15 mouse cellular contexts compared by ENCODE assay signal in genomic region chr4:33893841-33894240, GRCm38 (mm10). TPM values are rescaled to one million over a fixed set of nuclear protein-coding genes. Genes with fewer than 3 reads are reported as not detected.
A peak's percentile ranks its signal among the peaks of the same experiment; 100 is the strongest.
DNase-seq lines count a peak whose midpoint lies in the region; ATAC-seq lines count a peak whose summit lies in the region.
"Had no signal": no experiment of that assay in that cellular context is flagged by ENCODE, and none has a peak within 500 bp of the region (broad histone marks: within the 10 kb centered on the region; RNA-seq: fewer than 3 reads in every experiment).

No protein-coding gene starts in this region.

- H3K4me2 ChIP-seq in forebrain, embryonic 14.5 days (ENCODE audit: low read length): no peak overlapping the region
- no peak overlapping the region for H3K4me2 ChIP-seq in kidney, embryonic 16.5 days (replicated peaks; ENCODE audit: low read depth, low read length)
- H3K4me2 ChIP-seq: neural tube, embryonic 13.5 days had no signal

- peak; percentile 48; the same call in 1 of the 2 replicates for ATAC-seq in forebrain, embryonic 14.5 days
- ATAC-seq in kidney, embryonic 16.5 days (ENCODE audit: low FRiP score, low TSS enrichment): no peak
- ATAC-seq: hindbrain, embryonic 16.5 days had no signal

- 67% methylated on average over 7 of the region's 7 CpGs for WGBS in forebrain, embryonic 14.5 days
- WGBS in forebrain, embryonic 10.5 days: 91% methylated on average over 7 of the region's 7 CpGs
- 60% methylated on average over 7 of the region's 7 CpGs for WGBS in kidney, embryonic 16.5 days

- H3K27ac ChIP-seq in forebrain, embryonic 14.5 days (ENCODE audit: low read depth, low read length): no peak overlapping the region
- H3K27ac ChIP-seq in forebrain, embryonic 10.5 days: no peak overlapping the region
- no peak overlapping the region for H3K27ac ChIP-seq in kidney, embryonic 16.5 days (ENCODE audit: low read length)
- H3K27ac ChIP-seq: heart, embryonic 10.5 days; midbrain, embryonic 10.5 days; neural tube, embryonic 13.5 days had no signal

- no peaks in the 10 kb centered on the region for H3K9me3 ChIP-seq in forebrain, embryonic 14.5 days (replicated peaks; ENCODE audit: control insufficient read depth, low read length)
- no peaks in the 10 kb centered on the region for H3K9me3 ChIP-seq in forebrain, embryonic 10.5 days
- H3K9me3 ChIP-seq in kidney, embryonic 16.5 days (ENCODE audit: low read length): no peaks in the 10 kb centered on the region
- H3K9me3 ChIP-seq: heart, embryonic 10.5 days; midbrain, embryonic 10.5 days; neural tube, embryonic 13.5 days had no signal

- H3K9ac ChIP-seq in forebrain, embryonic 14.5 days (ENCODE audit: low read length): no peak overlapping the region
- no peak overlapping the region for H3K9ac ChIP-seq in kidney, embryonic 16.5 days (replicated peaks; ENCODE audit: low read length)
- H3K9ac ChIP-seq: neural tube, embryonic 13.5 days had no signal

- no peaks in the 10 kb centered on the region for H3K36me3 ChIP-seq in forebrain, embryonic 14.5 days (ENCODE audit: control insufficient read depth, insufficient read depth, low read length)
- no peaks in the 10 kb centered on the region for H3K36me3 ChIP-seq in forebrain, embryonic 10.5 days (replicated peaks)
- no peaks in the 10 kb centered on the region for H3K36me3 ChIP-seq in kidney, embryonic 16.5 days (ENCODE audit: insufficient read depth, low read length)
- H3K36me3 ChIP-seq: heart, embryonic 10.5 days; midbrain, embryonic 10.5 days; neural tube, embryonic 13.5 days had no signal

- H3K4me1 ChIP-seq in forebrain, embryonic 14.5 days (ENCODE audit: control insufficient read depth, insufficient read depth, low read length): no peaks in the 10 kb centered on the region
- no peaks in the 10 kb centered on the region for H3K4me1 ChIP-seq in forebrain, embryonic 10.5 days
- no peaks in the 10 kb centered on the region for H3K4me1 ChIP-seq in kidney, embryonic 16.5 days (ENCODE audit: insufficient read depth, low read length)
- H3K4me1 ChIP-seq: heart, embryonic 10.5 days had no signal

- H3K4me3 ChIP-seq in forebrain, embryonic 14.5 days (ENCODE audit: low read depth, low read length): no peak overlapping the region
- no peak overlapping the region for H3K4me3 ChIP-seq in forebrain, embryonic 10.5 days
- H3K4me3 ChIP-seq in kidney, embryonic 16.5 days (ENCODE audit: low read length): no peak overlapping the region
- H3K4me3 ChIP-seq: heart, embryonic 10.5 days; midbrain, embryonic 10.5 days; neural tube, embryonic 13.5 days had no signal

- peak; percentile 30 for DNase-seq in forebrain, embryonic 14.5 days (ENCODE audit: low spot score)
- no peak for DNase-seq in forebrain, embryonic 10.5 days (ENCODE audit: extremely low spot score, low spot score)
- DNase-seq in frontal cortex, postnatal 14 days (ENCODE audit: low spot score in 2 of 2): peak; percentile 48 to 61
- DNase-seq in left cerebral cortex, adult 18-20 months (ENCODE audit: low spot score in 2 of 2): peak; percentile 83 to 92
- DNase-seq in right cerebral cortex, postnatal 25 days: peak; percentile 81
- DNase-seq in thymus, adult 18-20 months: no peak
- DNase-seq in kidney, postnatal 25 days: no peak
- DNase-seq: kidney, postnatal 4 days; lung, adult 18-20 months had no signal

- no peaks in the 10 kb centered on the region for H3K27me3 ChIP-seq in forebrain, embryonic 14.5 days (replicated peaks; ENCODE audit: control insufficient read depth, insufficient read depth, low read length)
- no peaks in the 10 kb centered on the region for H3K27me3 ChIP-seq in forebrain, embryonic 10.5 days (ENCODE audit: poor library complexity, severe bottlenecking)
- no peaks in the 10 kb centered on the region for H3K27me3 ChIP-seq in kidney, embryonic 16.5 days (ENCODE audit: insufficient read depth, low read length)
- H3K27me3 ChIP-seq: neural tube, embryonic 13.5 days had no signal

RNA-seq across cellular contexts. Expression of gene Cnr1, which starts 30.6 kb away (rescaled TPM):
- polyA plus RNA-seq in forebrain, embryonic 14.5 days (2014; fragmentation: Nextera tagmentation; extraction: Ambion mirVana): 81.5 and 83.9 TPM in 2 replicates
- polyA plus RNA-seq in forebrain, embryonic 10.5 days (2016; fragmentation: Nextera tagmentation; extraction: Ambion mirVana): 1.6 and 2.7 TPM in 2 replicates
- 100 to 1,000 TPM; 125 to 129 TPM for total RNA-seq in left cerebral cortex, adult 18-20 months (2021)
- 0.45 and 0.58 TPM in 2 replicates for polyA plus RNA-seq in kidney, embryonic 16.5 days (2015; fragmentation: Nextera tagmentation; extraction: Ambion mirVana)
- total RNA-seq: MEL had no signal

Comparison
In these comparisons a context has a peak if more than half of its experiments do, and no peak if none do; other contexts are left out.
1. DNase-seq: peak in forebrain, embryonic 14.5 days (single experiment), frontal cortex, postnatal 14 days (2 of 2), left cerebral cortex, adult 18-20 months (2 of 2) and right cerebral cortex, postnatal 25 days (single experiment); none in forebrain, embryonic 10.5 days (single experiment), thymus, adult 18-20 months (0 of 2) and kidney, postnatal 25 days (0 of 2).
2. RNA of gene Cnr1, which starts 30.6 kb away (polyA plus RNA-seq): 81.5 to 83.9 TPM in forebrain, embryonic 14.5 days; 1.6 to 2.7 TPM in forebrain, embryonic 10.5 days and 0.45 to 0.58 TPM in kidney, embryonic 16.5 days; every median in the first group is over 10 times any median in the second.